Mouse (Mus musculus) kidney, embryonic 16.5 days (tissue): ENCODE measurements around the gene Adgre4. TPM values are rescaled to one million over a fixed set of nuclear protein-coding genes. Genes with fewer than 3 reads are reported as not detected.
"Not testable (repeated sequence)": the region's sequence is repeated elsewhere in the genome, so short reads cannot be mapped to it uniquely, and the experiment has no call there.

Experiments
- ATAC-seq: fragments of 200-750 bp; cut with Nextera tagmentation; 2 replicates; pipeline ENCODE4 v1.8.0; 2017; ENCODE audit warnings: moderate TSS enrichment; ENCODE audit not compliant: low FRiP score, low TSS enrichment
- H3K27ac ChIP-seq: fragments of 300-500 bp; sonication (generic); 2 replicates; pipeline ENCODE4 v1.5.1; 2014; ENCODE audit warnings: low read length
- H3K27me3 ChIP-seq: fragments of 300-500 bp; sonication (generic); 2 replicates; pipeline ENCODE4 v1.6.1; 2014; ENCODE audit warnings: low read length, control low read depth, mixed read lengths; ENCODE audit not compliant: insufficient read depth
- H3K36me3 ChIP-seq: fragments of 300-500 bp; sonication (generic); 2 replicates; pipeline ENCODE4 v1.6.1; 2014; ENCODE audit warnings: low read length, control low read depth, mixed read lengths; ENCODE audit not compliant: insufficient read depth
- H3K4me1 ChIP-seq: fragments of 300-500 bp; sonication (generic); 2 replicates; pipeline ENCODE4 v1.6.1; 2014; ENCODE audit warnings: low read length, control low read depth, mixed read lengths; ENCODE audit not compliant: insufficient read depth
- H3K4me2 ChIP-seq: fragments of 300-500 bp; sonication (generic); replicated peaks from 2 replicates; pipeline ENCODE4 v1.6.1; 2014; ENCODE audit warnings: low read depth, low read length
- H3K4me3 ChIP-seq: fragments of 300-500 bp; sonication (generic); 2 replicates; pipeline ENCODE4 v1.5.1; 2014; ENCODE audit warnings: mild to moderate bottlenecking, low read length
- H3K9ac ChIP-seq: fragments of 300-500 bp; sonication (generic); replicated peaks from 2 replicates; pipeline ENCODE4 v1.6.1; 2014; ENCODE audit warnings: low read length
- H3K9me3 ChIP-seq: fragments of 300-500 bp; sonication (generic); 2 replicates; pipeline ENCODE4 v1.6.1; 2016; ENCODE audit warnings: low read length, control low read depth
- WGBS: fragments of 180-500 bp; shearing (Covaris S2); extraction: QIAGEN DNeasy Blood & Tissue Kit; methylation state at CpG from one replicate; pipeline ENCODE4 v1.1.7; 2014; 5-methylcytosine and 5-hydroxymethylcytosine counted together
- polyA plus RNA-seq: library from polyadenylated mRNA; unstranded; fragments of >200 nt; fragmentation: Nextera tagmentation; extraction: Ambion mirVana; gene quantifications from 2 replicates; pipeline ENCODE4 v1.2.1, GENCODE M21; 2015

Adgre4 gene
- polyA plus RNA-seq, 1 experiment from 2014 or later = 0.56 TPM

DNA sequence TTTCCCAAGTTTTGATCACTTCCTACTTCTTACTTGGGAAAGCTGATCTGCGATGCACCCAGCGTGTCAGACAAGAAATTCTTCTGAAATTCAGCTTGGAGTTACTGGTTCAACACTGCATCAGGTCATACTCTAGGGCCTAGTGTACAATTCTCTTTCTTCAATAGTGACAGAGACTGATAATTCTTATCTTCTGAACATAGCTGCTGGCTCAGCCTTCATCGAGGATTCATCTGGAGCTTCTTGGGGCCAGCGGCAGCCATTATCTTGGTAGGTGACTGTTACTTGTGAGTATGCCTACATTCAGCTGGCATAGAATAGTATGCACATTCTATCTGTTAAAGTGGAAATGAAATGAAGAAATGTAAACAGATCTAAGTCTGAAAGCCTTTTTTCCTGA, 67.1 kb downstream of the Adgre4 start:
- Histone ChIP-seq H3K27ac (no peak overlapping the region), H3K9me3 (no peaks in the 10 kb centered on the region)
- ATAC-seq = no peak

DNA sequence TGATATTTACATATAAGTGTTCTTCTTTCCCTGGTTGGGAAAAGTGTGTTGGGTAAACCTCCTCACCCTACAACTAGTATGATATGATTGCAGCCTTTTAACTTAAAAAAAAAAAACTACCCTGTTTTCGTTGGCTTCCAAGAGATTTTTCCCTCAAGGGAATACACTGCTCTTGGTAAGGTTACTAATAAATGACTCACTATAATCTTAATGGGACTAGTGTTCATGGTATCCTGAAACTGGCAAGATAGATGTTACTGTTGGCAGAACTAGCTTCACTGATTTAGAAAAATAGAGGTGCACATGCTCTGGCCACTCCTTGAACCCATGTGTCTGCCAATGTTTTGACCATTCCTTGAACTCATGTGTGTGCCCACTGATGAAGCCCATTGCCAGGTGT, 71.8 kb downstream of the Adgre4 start:
- Histone ChIP-seq H3K27me3 (no peaks in the 10 kb centered on the region), H3K4me2 (no peak overlapping the region), H3K4me1 (no peaks in the 10 kb centered on the region), H3K36me3 (no peaks in the 10 kb centered on the region), H3K9ac (no peak overlapping the region), H3K9me3 (no peaks in the 10 kb centered on the region), H3K27ac (no peak overlapping the region), H3K4me3 (no peak overlapping the region)
- ATAC-seq = no peak
- WGBS = 56% methylated on average over 1 of the region's 1 CpGs

More for the DNA sequence above, 67.1 kb downstream of the Adgre4 start:
- no peaks in the 10 kb centered on the region for H3K36me3 ChIP-seq
- 91% methylated on average over 4 of the region's 4 CpGs for WGBS
- H3K27me3 ChIP-seq = no peaks in the 10 kb centered on the region
- no peak overlapping the region for H3K4me3 ChIP-seq
- H3K9ac ChIP-seq = no peak overlapping the region
- no peaks in the 10 kb centered on the region for H3K4me1 ChIP-seq
- no peak overlapping the region for H3K4me2 ChIP-seq

DNA sequence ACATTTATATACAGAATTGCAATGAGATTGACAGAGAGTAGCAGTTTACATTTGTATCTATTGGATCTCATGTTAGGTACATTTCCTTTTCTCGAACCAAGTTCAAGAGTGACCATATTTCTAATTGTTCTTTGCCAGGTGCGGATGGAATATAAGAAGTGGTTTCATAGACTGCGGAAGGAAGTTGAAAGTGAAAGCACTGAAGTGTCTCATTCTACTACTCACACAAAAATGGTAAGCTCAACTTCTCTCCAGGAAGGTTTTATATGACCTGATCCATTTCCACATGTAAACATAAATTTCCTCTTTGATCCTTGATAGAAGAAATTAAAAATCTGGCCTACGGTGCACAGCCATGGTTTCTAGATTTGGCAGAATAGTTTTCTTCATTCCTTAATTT, 93.3 kb downstream of the Adgre4 start:
- Histone ChIP-seq H3K27ac (no peak overlapping the region), H3K9ac (no peak overlapping the region), H3K4me1 (no peaks in the 10 kb centered on the region), H3K4me2 (no peak overlapping the region), H3K36me3 (no peaks in the 10 kb centered on the region), H3K9me3 (no peaks in the 10 kb centered on the region), H3K27me3 (no peaks in the 10 kb centered on the region), H3K4me3 (no peak overlapping the region)
- WGBS = 92% methylated on average over 4 of the region's 4 CpGs
- ATAC-seq = no peak

GRCm38 (mm10) chr17:55877184-55877583, 127.4 kb downstream of the Adgre4 start:
- H3K4me1 ChIP-seq = peaks cover 16% of the 10 kb centered on the region
- H3K27me3 ChIP-seq = no peaks in the 10 kb centered on the region
- no peak overlapping the region for H3K4me3 ChIP-seq
- 0 out of 2 replicates have a peak, but pooled peaks cover 5% of the 10 kb centered on the region for H3K9me3 ChIP-seq
- H3K36me3 ChIP-seq = 0 out of 2 replicates have a peak, but pooled peaks cover 6% of the 10 kb centered on the region
- no peak overlapping the region for H3K27ac ChIP-seq
- ATAC-seq = no peak
- H3K9ac ChIP-seq = no peak overlapping the region
- no peak overlapping the region for H3K4me2 ChIP-seq
- WGBS = 86% methylated on average over 4 of the region's 4 CpGs

GRCm38 (mm10) chr17:55878282-55878635, 128.5 kb downstream of the Adgre4 start:
- peak overlapping the region; percentile 72 for H3K9ac ChIP-seq
- H3K9me3 ChIP-seq, ATAC-seq, H3K27me3 ChIP-seq, H3K36me3 ChIP-seq: not testable (repeated sequence)
- H3K27ac ChIP-seq = peak overlapping the region; percentile 58
- peak overlapping the region; percentile 57 for H3K4me3 ChIP-seq
- peak overlapping the region; percentile 70 for H3K4me2 ChIP-seq
- H3K4me1 ChIP-seq = peaks cover 16% of the 10 kb centered on the region
- WGBS = under 1% methylated on average over 6 of the region's 8 CpGs

- Histone ChIP-seq H3K4me3 (peak within 1 kb of the TSS; percentile 57), H3K9ac (peak within 1 kb of the TSS; percentile 72), H3K4me2 (peak within 1 kb of the TSS; percentile 70), H3K4me1 (peaks cover 16% of the 10 kb centered on the region), H3K27ac (peak within 1 kb of the TSS; percentile 82)
- not testable (repeated sequence) for H3K27me3 ChIP-seq, H3K36me3 ChIP-seq, H3K9me3 ChIP-seq
- ATAC-seq = peak; percentile 100
- under 1% methylated on average over 34 of the region's 53 CpGs for WGBS
These were observed 129.0 kb downstream of the Adgre4 start, which contains the start of gene Zfp119a for GRCm38 (mm10) chr17:55878636-55879369. Gene Zfp119a (minus strand): TSS chr17:55878930.

GRCm38 (mm10) chr17:55883631-55884030, 133.8 kb downstream of the Adgre4 start:
- Histone ChIP-seq H3K9ac (no peak overlapping the region), H3K4me3 (no peak overlapping the region), H3K4me2 (no peak overlapping the region), H3K36me3 (no peaks in the 10 kb centered on the region), H3K27me3 (peaks cover 4% of the 10 kb centered on the region; the same call in 1 of the 2 replicates), H3K27ac (no peak overlapping the region), H3K4me1 (peaks cover 3% of the 10 kb centered on the region; the same call in 1 of the 2 replicates), H3K9me3 (no peaks in the 10 kb centered on the region)
- ATAC-seq = no peak
- WGBS = 59% methylated on average over 2 of the region's 2 CpGs

- Histone ChIP-seq H3K27me3 (peaks cover 4% of the 10 kb centered on the region; the same call in 1 of the 2 replicates), H3K9ac (no peak overlapping the region)
These were observed 135.1 kb downstream of the Adgre4 start for GRCm38 (mm10) chr17:55884912-55885311.

DNA sequence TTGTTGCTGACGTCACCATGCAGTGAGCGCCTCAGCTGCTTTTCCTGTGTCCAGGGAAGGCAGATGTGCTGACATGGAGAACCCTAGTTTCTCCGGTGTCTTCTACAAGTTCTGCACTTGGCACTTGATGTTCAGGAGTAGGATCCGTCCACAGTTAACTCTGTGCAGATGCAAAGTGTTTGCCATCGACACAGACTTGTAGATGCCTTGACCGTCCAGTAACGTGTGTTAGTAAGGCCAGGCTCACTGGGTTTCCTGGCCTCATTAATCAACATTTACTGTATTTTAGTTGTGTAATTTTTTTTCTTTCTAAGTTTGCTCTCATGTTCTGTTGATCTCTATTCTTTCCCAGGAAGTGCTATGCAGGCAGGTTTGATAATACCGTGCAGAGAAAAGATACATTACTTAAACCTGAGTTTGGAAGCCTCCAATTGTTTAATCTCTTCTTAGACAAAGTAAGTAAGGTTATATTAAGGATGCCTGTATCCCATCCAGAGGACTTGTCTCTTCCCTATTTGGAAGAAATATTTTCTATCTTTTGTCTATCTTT, 142.7 kb downstream of the Adgre4 start:
- ATAC-seq, H3K36me3 ChIP-seq, H3K27me3 ChIP-seq, H3K9me3 ChIP-seq, H3K4me1 ChIP-seq: not testable (repeated sequence)
- Histone ChIP-seq H3K4me3 (peak overlapping the region; percentile 53), H3K27ac (peak overlapping the region; percentile 71; the same call in 1 of the 2 replicates), H3K4me2 (peak overlapping the region; percentile 55), H3K9ac (peak overlapping the region; percentile 61)
- 11% methylated on average over 6 of the region's 8 CpGs for WGBS

More at GRCm38 (mm10) chr17:55884912-55885311, 135.1 kb downstream of the Adgre4 start:
- no peak overlapping the region for H3K27ac ChIP-seq
- no peak overlapping the region for H3K4me2 ChIP-seq
- H3K4me3 ChIP-seq = no peak overlapping the region
- H3K9me3 ChIP-seq = no peaks in the 10 kb centered on the region
- WGBS = 54% methylated on average over 2 of the region's 2 CpGs
- no peak for ATAC-seq
- H3K4me1 ChIP-seq = no peaks in the 10 kb centered on the region
- no peaks in the 10 kb centered on the region for H3K36me3 ChIP-seq

GRCm38 (mm10) chr17:55903087-55903486, 153.3 kb downstream of the Adgre4 start:
- 56% methylated on average over 2 of the region's 2 CpGs for WGBS
- no peak overlapping the region for H3K4me3 ChIP-seq
- H3K4me2 ChIP-seq = no peak overlapping the region
- H3K9ac ChIP-seq = no peak overlapping the region
- H3K9me3 ChIP-seq = peaks cover 7% of the 10 kb centered on the region; the same call in 1 of the 2 replicates
- peaks cover 5% of the 10 kb centered on the region for H3K36me3 ChIP-seq
- H3K27ac ChIP-seq = peak overlapping the region; percentile 80
- no peaks in the 10 kb centered on the region for H3K4me1 ChIP-seq
- no peak for ATAC-seq
- no peaks in the 10 kb centered on the region for H3K27me3 ChIP-seq
